Mouse (Mus musculus): ENCODE measurements at regions not wholly inside any gene's neighbourhood (a gene's known extent, or its start where the extent isn't known, plus 50 kb on each side); places are given as distances from the start of the nearest gene placed in this dataset.

GRCm38 (mm10) chr5:142324928-142325327 lies 76.4 kb upstream of the Foxk1 start:
- TF ChIP-seq CTCF (IDR thresholded peaks at IDR 0.05; ENCODE audit: borderline replicate concordance, extremely low read depth, insufficient read depth, insufficient read length) (no peak), POLR2A (IDR thresholded peaks at IDR 0.05; ENCODE audit: borderline replicate concordance, extremely low read depth, insufficient read depth, insufficient read length, poor library complexity, severe bottlenecking) (no peak)

Measured in brain, embryonic 14.5 days (tissue).